Mouse (Mus musculus) lung, postnatal 25 days (tissue): ENCODE measurements around the gene Agpat3.

Experiments
- DNase-seq: peaks from one replicate; pipeline ENCODE4 v3.0.0; 2022; ENCODE audit warnings: low spot score

Gene Agpat3

DNA sequence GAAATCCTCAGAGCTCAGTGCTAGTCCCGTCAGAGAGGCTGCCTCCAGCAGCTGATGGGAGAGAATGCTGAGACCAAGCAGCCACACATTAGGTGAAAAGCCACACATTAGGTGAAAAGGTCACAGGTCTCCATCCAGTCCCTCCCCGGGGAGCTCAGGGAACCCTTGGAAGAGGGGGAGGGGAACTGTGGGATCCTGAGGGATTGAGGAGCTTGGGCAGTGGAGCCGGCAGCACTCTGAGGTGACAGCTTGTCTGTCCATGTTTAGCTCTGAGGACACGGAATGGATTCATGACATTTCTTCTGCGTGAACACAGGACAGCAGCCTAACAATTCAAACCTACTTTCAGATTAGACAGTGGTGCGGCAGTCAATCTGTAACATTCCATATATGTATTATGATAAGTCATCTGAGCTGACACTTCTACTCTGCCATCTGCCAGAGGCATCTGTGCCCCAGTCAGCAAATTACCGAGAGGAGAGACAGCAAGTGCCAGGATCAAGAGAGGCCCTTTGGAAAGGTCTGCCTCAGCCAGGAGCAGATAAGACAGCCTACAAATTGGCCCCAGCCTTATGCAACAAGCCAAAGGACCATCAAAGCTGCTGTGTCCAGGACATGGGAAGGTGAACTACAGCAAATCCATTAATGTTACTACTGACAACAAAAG is 28.9 kb downstream of the Agpat3 start:
- no peak for DNase-seq

DNA sequence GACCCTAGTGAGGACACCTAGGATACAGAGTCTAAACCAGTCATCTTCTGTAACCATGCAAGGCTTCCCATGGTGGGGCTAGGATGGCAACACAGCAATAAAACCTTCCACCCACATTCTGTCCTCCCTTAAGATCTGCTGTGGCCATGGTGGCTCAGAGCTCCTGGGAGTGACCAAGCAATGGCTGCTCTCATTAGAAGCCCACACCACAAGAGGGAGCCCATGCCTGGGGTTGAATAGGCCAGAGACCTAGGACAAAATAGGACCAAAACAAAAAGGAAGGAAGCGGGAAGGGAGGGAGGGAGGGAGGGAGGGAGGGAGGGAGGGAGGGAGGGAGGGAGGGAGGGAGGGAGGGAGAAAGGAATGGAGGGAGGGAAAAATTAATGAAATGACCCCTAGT is 29.5 kb downstream of the Agpat3 start:
- DNase-seq = no peak

DNA sequence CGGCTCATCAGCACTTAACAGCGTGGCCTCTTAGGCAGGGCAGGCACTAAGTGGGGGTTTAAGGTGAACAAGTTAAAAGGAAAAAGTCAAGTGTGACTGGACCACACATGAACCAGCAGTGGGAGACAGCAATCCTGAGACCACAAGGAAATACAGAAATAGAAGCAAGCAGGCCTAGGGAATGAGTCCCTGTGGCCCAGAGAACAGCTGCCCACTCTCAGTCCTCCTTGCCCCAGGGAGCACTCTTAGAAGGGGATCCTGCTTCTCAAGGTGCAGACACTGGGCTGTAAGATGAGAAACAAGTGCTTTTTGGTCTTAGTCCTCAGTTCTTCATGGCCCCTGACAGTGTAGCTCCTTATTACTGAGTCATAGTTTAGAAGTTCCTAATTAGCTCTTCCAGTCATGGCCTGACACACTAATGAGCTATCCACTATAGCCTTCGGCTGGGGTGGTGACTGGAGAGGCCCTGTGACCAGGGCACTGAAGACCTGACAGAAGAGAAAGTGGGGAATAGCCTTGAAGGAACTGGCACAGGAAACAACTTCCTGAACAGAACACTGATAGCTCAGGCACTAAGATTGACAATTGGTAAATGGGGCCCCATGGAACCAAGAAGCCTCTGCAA is 31.0 kb downstream of the Agpat3 start:
- DNase-seq = no peak

- no peak for DNase-seq
These were observed 31.8 kb downstream of the Agpat3 start for GRCm38 (mm10) chr10:78320526-78320925.

- DNase-seq = no peak
These were observed 32.3 kb downstream of the Agpat3 start for GRCm38 (mm10) chr10:78319940-78320339.

DNA sequence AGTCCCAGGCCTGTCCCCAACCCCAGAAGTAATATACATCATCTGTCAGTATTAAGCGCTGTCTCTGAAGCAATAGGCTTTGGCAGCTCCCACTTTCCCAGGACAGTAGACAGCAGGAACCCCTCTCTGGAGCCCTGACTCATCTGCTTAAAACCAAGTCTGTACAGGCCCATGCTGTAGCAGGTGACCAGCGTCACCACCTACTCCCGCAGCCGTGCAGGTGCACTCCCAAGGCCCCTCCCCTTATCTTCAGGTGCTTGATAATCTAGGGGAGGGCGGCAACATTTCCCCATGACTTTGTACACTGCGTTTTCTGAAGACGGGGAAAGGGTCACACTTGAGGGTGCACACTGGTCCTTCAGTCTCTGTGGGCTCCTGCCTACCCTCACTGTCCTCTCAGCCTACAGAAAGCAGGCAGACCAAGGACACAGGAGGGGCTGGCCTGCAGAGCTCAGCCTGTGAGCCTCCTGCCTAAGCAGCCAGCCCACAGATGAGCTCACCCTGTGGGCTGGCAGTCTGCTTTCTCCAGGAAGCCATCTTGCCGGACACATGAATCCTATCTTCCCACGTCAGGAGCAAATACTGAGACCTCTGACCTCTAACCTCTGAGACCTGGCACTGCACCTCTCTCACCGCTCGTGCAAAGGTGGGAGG is 34.9 kb downstream of the Agpat3 start:
- DNase-seq = no peak

DNA sequence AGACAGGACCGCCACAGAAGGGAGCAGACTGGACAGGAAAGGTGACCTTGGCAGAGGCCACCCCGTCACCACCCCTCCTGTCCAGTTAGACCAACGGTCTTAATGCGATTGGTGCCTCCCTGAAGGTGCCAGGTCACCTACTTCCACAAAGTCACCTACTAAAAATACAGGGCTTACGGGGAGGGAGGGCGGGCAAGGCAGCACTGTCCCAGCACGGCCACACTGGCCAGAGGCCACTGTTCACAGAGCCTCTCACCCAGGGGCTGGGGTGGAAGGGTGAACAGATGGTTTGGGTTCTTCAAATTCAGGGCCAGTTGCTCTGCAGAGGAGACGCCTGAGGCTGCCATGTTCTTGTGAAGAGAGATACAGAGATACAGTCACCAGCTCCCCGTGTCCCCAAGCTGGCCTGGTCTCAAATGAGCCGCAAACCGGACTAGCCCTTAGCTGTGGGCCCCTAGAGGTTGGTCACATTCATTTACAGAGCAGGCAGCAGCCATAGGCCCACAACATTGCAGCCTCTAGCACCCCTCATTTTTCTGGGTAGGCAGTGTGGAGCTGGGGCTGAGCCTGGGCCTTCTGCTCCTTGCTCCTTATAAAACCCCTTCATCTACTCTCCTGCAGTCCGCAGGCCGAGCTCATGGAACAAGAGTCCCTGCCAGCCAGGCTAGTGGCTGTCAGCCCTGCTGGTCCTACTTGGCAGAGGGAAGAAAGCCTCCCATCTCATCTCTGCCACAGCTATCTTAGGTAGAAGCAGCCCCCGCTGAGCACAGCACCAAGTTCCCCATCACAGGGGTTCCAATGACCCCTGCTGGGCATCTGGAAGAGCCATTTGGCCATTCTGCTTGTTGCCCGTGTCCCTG is 35.8 kb downstream of the Agpat3 start:
- DNase-seq = no peak

- no peak for DNase-seq
These were observed 37.1 kb downstream of the Agpat3 start for GRCm38 (mm10) chr10:78315145-78315544.

DNA sequence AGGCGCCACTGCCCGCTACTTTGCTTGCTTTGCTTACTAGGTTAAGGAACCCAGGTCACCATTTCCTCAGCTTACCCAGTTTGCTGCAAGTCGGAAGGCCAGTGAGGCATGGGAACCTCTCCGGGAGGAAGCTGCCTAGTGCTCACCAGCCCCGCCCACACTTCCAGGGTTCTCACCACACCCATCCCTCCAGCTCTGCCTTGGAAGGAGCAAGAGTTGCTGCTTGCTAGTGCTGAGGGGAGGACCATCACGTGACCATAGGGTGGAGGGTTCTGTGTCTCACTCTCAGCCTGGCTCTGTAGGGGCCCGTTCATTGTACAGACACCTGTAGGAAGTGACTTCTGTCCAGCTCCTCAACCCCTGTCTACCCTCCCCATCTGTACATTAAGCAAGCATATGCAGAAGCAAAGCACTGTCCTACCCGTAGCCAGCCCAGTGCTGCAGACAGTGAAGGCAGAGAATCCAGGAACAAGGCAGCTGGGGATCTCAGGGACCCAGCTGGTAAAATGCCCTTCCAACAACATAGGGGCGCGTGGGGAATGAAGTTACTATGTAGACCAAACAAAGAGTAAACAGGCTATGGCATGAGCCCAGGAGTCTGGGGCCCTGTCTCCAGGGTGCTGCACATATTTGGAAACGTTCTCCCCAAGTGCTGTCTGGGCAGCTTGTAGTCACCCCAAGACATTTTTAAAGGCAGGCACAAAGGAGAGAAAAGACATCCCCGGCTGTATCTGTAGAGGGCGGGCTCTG is 40.2 kb downstream of the Agpat3 start:
- peak; percentile 67 for DNase-seq

DNA sequence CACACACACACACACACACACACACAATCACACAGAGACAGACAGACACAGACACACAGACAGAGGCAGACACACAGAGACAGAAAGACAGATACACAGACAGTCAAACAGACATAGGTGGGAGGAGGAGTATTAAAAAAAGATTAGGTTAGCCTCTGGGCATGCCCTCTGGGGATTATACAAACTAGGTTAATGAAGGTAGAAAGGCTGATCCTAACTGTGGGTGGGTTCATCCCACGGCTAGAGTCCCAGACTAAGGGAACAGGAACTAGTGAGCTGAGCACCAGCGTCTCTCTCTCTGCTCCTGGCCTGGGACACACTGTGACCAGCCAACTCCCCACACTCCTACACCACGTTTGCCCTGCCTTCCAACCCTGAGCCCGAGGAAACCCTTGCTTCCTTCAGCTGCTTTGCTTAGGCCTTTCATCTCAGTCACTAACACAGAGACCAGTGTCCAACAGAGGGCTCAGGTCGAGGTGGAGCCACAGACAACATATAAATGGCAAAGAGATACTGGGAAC is 41.5 kb downstream of the Agpat3 start:
- no peak for DNase-seq

- no peak for DNase-seq
These were observed 43.7 kb downstream of the Agpat3 start for GRCm38 (mm10) chr10:78308617-78309016.

- no peak for DNase-seq
These were observed 44.9 kb downstream of the Agpat3 start for GRCm38 (mm10) chr10:78307391-78307790.

GRCm38 (mm10) chr10:78306027-78306426 is 46.3 kb downstream of the Agpat3 start:
- no peak for DNase-seq

DNA sequence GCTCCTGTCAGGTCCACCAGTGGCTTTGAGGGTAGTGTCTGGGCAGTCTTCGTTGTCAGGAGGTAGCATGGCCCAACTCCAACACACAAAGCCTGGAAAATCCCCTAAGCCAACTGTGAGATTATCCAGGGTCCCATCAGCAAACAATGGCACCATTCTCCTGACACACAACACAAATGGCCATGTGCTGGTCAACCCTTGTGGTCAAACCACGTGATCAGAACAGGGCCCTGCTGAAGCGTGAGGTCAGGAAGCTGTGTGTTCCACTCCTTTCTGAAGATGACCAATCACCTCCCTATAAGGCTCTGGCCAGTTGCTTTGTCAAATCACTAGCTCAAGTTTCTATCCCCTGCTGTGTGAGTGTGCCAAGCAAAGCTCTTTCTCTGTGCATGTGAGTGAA is 47.3 kb downstream of the Agpat3 start:
- DNase-seq = no peak

DNA sequence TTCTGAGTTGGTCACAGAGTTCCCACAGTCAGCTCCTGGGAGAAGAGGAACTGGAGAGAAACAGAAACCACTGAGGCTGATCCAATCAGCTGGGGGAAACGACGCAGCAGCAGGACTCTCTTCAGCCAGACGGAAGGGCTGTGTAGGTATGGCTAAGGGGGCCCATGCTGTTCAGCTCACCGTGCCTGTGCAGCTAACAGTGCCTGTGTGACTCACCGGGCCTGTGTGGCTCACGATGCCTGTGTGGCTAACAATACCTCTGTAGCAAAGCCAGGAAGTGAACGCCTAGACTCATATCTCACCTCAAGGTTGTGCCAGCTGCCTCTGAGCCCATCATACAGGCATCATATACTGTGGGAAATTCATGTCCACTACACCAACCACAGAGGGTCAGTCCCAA is 48.6 kb downstream of the Agpat3 start:
- peak; percentile 18 for DNase-seq

DNA sequence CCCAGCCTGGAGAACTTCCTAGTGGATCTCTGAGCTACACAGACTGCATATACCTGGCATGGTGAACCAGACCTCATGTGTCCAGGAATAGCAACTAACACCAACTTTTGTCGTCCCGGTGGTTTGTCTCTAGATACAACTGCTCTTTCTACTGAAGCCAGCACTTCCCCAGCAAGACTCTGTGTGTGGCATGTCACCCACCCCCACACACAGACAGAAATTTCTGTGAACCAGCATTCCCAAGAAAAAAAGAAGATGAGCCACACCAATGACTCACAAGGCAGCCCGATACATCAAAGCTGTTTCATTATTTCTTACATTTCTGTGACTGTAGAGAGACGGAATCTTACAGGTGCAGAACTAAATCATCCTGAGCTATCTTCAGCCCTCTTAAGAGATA is 52.2 kb downstream of the Agpat3 start:
- DNase-seq = no peak

DNA sequence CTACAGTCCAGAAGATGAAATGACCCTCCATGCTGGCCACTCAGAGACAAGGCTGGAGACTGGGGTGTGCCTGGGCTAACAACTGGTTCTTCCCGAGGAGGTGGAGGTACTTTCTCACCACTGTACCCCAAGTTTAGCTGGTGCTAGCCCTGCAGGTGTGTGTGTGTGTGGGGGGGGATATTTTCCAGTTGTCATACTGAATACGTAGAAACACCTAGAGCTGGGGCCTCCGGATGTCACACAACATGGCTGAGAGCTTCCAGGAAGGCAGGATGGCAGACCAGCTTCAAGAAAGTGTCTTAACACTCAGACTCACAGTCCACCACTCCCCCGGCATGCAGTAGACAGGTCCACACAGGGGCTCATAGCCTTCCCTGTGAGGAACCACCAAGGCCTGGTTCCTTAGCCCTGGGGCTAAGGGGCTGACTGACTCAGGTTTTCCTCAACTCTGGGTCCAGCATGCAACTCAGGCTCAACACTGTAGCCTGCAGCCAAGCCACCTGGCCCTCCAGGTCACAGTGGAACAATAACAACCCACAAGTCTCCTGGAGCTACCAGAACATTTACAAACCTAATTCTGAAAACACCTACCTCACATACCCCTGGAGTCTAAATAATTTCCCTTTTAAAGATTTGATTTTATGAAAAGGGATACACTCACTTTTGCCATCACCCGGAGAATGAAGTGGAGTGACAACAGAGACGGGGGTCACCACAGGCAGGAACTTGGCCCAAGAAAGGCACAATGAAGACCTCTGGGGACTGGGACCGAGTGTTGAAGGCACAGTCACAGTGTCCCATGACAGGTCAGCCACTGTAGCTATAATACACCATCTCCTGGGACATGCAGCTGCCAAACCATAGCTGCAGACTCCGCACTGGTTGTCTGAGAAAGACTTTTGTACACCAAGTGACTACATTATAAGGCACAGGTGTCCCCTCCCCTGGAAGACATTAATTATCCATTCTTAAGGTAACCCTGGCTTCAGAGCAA is 53.3 kb downstream of the Agpat3 start:
- DNase-seq = no peak

- DNase-seq = peak; percentile 88
These were observed 54.5 kb downstream of the Agpat3 start for GRCm38 (mm10) chr10:78297576-78298484.

DNA sequence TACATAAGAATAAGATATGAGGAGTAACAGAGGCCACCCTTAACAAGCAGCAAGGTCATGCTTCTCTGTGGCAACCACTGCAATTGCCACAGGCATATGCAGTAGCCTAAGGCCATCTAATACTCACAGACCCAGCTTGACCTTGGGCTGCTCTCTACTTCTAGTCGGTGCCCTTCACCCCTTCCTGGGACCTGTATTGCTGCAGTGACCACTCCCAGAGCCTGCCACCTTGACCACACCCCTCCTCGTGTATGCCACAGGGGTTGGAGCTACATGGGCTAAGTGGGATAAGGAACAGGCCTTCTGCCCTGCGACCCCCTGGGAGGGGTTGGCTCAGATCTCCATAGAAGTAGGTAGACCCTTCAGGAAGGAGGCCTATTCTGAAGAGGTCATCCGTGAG is 55.3 kb downstream of the Agpat3 start:
- no peak for DNase-seq
